Mouse (Mus musculus) myocyte (in vitro differentiated cells): Measurements from ENCODE around the gene Sdf4.

Experiments used
- CEBPB ChIP-seq: IDR thresholded peaks from 2 replicates; pipeline ENCODE4 v1.6.1; 2011; ENCODE audit warnings: mild to moderate bottlenecking, moderate library complexity; ENCODE audit not compliant: poor library complexity, insufficient read depth, severe bottlenecking
- E2F4 ChIP-seq: IDR thresholded peaks from one replicate; pipeline ENCODE4 v1.6.1; 2011; ENCODE audit warnings: mild to moderate bottlenecking, control low read depth, moderate library complexity; ENCODE audit not compliant: insufficient read depth
- MAX ChIP-seq: IDR thresholded peaks from one replicate; pipeline ENCODE4 v1.6.1; 2011; ENCODE audit warnings: low read depth, mild to moderate bottlenecking, control low read depth
- MYOD1 ChIP-seq, 3 experiments: IDR thresholded peaks; one replicate each; pipeline ENCODE4 v1.6.1; 2011; ENCODE audit warnings: control low read depth in 2 of 3, low read depth in 2 of 3, mild to moderate bottlenecking in 2 of 3, moderate library complexity in 1 of 3; ENCODE audit not compliant: insufficient read length in 2 of 3, control insufficient read depth in 1 of 3
- MYOG ChIP-seq, 3 experiments: IDR thresholded peaks; one replicate each; pipeline ENCODE4 v1.6.1; 2011; ENCODE audit warnings: control low read depth in 2 of 3, low read depth in 2 of 3, mild to moderate bottlenecking in 2 of 3; ENCODE audit not compliant: insufficient read length in 2 of 3, control insufficient read depth in 1 of 3, insufficient read depth in 1 of 3
- POLR2A ChIP-seq: IDR thresholded peaks from one replicate; pipeline ENCODE4 v1.6.1; 2011; ENCODE audit warnings: low read depth, mild to moderate bottlenecking, control low read depth, moderate library complexity; ENCODE audit not compliant: insufficient read length
- POLR2AphosphoS2 ChIP-seq: IDR thresholded peaks from one replicate; pipeline ENCODE4 v1.6.1; 2011; ENCODE audit warnings: low read depth, control low read depth; ENCODE audit not compliant: insufficient read length
- SRF ChIP-seq: IDR thresholded peaks from one replicate; pipeline ENCODE4 v1.6.1; 2011; ENCODE audit warnings: low read depth; ENCODE audit not compliant: control insufficient read depth, insufficient read length
- TCF12 ChIP-seq: IDR thresholded peaks from one replicate; pipeline ENCODE4 v1.6.1; 2011; ENCODE audit warnings: mild to moderate bottlenecking, control low read depth; ENCODE audit not compliant: poor library complexity, insufficient read depth, severe bottlenecking
- TCF3 ChIP-seq: IDR thresholded peaks from one replicate; pipeline ENCODE4 v1.6.1; 2011; ENCODE audit warnings: low read depth, control low read depth; ENCODE audit not compliant: insufficient read length
- USF1 ChIP-seq: IDR thresholded peaks from one replicate; pipeline ENCODE4 v1.6.1; 2011; ENCODE audit warnings: low read depth, mild to moderate bottlenecking, control low read depth, moderate library complexity

DNA sequence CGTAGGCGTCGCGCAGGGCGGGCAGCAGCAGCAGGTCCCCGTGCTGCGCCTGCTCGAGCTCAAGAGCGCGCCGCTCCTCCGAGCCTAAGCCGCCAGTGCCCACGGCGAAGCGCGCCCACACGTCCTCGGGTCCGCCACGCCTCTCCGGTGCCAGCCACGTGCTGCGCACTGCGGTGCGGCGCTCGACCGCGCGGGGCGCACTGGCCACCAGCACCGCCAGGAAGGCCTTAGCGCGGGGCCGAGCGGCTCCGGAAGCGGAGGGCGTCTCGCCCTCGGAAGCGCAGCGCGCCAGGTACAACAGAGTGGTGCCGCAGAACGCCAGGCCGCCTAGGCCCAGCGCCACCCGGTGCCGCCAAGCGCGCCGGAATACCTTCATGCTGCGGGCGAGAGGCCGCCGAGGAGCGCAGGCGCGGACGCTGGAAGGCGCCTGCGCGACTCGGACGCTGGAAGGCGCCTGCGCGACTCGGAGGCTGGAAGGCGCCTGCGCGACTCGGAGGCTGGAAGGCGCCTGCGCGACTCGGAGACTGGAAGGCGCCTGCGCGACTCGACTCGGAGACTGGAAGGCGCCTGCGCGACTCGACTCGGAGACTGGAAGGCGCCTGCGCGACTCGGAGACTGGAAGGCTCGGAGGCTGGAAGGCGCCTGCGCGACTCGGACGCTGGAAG, at the start of gene Sdf4, which contains the start of gene B3galt6:
- TF ChIP-seq POLR2AphosphoS2, result peak; percentile 75
- peak in 2 of 3 experiments; percentile 1 to 58 for TF ChIP-seq MYOD1 (IDR thresholded peaks at IDR 0.05; ENCODE audit: control insufficient read depth in 1 of 3, insufficient read length in 2 of 3, low read depth in 2 of 3)
- TF ChIP-seq TCF12, result no peak
- peak; percentile 82 for TF ChIP-seq POLR2A
- TF ChIP-seq SRF, result peak; percentile 36
- peak in 2 of 3 experiments; percentile 28 to 59 for TF ChIP-seq MYOG (IDR thresholded peaks at IDR 0.05; ENCODE audit: control insufficient read depth in 1 of 3, insufficient read depth in 1 of 3, insufficient read length in 2 of 3, low read depth in 2 of 3)
- TF ChIP-seq CEBPB, result no peak
- TF ChIP-seq E2F4, result no peak
- TF ChIP-seq MAX, result peak; percentile 76
- TF ChIP-seq TCF3, result no peak
- peak; percentile 72 for TF ChIP-seq USF1
